Mouse (Mus musculus): ENCODE measurements around the gene Ccdc122. TPM values are rescaled to one million over a fixed set of nuclear protein-coding genes. Genes with fewer than 3 reads are reported as not detected.
"Not testable (repeated sequence)": the region's sequence is repeated elsewhere in the genome, so short reads cannot be mapped to it uniquely, and the experiment has no call there.

Gene Ccdc122
- 1.5 and 1.7 TPM in 2 replicates for polyA plus RNA-seq (2014; fragmentation: Nextera tagmentation; extraction: Ambion mirVana)

DNA sequence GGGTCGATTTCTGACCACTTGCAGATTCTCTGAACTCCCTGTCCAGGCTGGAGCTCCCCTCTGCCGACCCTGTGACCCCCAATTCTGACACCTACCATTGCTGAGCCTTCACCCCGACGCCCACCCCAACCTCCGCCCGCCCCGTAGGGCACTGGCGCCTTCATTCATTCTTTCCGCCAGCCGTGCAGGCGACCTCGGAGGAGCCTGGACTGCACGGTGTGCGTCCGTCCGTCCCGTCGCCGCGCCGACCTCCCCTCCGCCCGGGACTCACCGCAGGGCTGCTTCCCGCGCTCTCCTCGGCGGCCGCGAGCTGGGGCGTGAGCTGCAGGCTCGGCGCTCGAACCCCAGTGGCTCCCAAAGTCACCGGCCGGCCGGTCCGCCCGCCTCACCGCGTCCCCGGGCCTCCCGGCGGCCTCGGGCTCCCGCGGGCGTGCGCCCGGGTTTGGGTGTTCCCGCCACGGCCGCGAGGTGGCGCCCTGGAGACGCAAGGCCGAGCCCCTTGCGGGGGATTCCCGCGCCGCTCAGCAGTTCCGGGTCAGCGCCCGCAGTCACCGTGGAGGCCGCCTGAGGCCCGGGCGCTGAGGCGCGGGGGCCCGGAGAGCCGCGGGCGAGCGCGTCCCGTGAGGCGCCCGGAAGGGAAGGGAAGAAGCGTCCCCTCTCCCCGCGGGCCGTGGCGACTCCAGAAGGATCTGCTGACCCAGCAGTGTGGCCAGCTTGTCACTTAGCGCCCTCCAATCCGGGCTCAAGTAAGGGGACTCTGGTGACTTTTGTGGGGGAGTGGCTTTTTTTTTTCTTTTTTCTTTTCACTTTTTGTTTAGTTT lies at the start of gene Ccdc122, which contains the start of gene Lacc1:
Ccdc122 (plus strand) TSS at position 547 of the 821 bp plus-strand sequence.
Lacc1 (minus strand) TSS at position 679 of the 821 bp plus-strand sequence.
- peak; percentile 62 for ATAC-seq (ENCODE audit: insufficient number of reproducible peaks, insufficient read depth, low FRiP score, low read depth)
- Histone ChIP-seq H3K27ac (replicated peaks in 1 of 2; ENCODE audit: control insufficient read depth in 1 of 2, insufficient read depth in 1 of 2, low read depth in 2 of 2, low read length in 2 of 2) (0 out of 4 replicates have a peak within 1 kb of the TSS, but pooled peaks of 1 of the 2 experiments have one; percentile 30), H3K9ac (ENCODE audit: low read length) (peak within 1 kb of the TSS; percentile 76), H3K4me1 (ENCODE audit: control insufficient read depth in 2 of 2, insufficient read depth in 2 of 2, low read length in 2 of 2) (peaks cover 7 to 16% of the 10 kb centered on the region in 2 experiments), H3K9me3 (ENCODE audit: control insufficient read depth, low read length) (no peaks in the 10 kb centered on the region), H3K4me3 (ENCODE audit: control insufficient read depth in 1 of 2, insufficient read depth in 1 of 2, low read depth in 1 of 2, low read length in 2 of 2) (peak within 1 kb of the TSS; percentile 61 to 89), H3K4me2 (ENCODE audit: low read length) (peak within 1 kb of the TSS; percentile 79), H3K36me3 (ENCODE audit: control insufficient read depth, insufficient read depth, low read length) (no peaks in the 10 kb centered on the region), H3K27me3 (ENCODE audit: control insufficient read depth, insufficient read depth, low read length) (no peaks in the 10 kb centered on the region)
- under 1% methylated on average over 77 of the region's 86 CpGs for WGBS

GRCm38 (mm10) chr14:76990351-76990750 lies 46.2 kb upstream of the Ccdc122 start:
- H3K4me3 ChIP-seq (ENCODE audit: control insufficient read depth in 1 of 2, insufficient read depth in 1 of 2, low read depth in 1 of 2, low read length in 2 of 2); H3K4me1 ChIP-seq (ENCODE audit: control insufficient read depth in 2 of 2, insufficient read depth in 2 of 2, low read length in 2 of 2); ATAC-seq (ENCODE audit: insufficient number of reproducible peaks, insufficient read depth, low FRiP score, low read depth); H3K27me3 ChIP-seq (ENCODE audit: control insufficient read depth, insufficient read depth, low read length); H3K9ac ChIP-seq (ENCODE audit: low read length); H3K36me3 ChIP-seq (ENCODE audit: control insufficient read depth, insufficient read depth, low read length); H3K27ac ChIP-seq (replicated peaks in 1 of 2; ENCODE audit: control insufficient read depth in 1 of 2, insufficient read depth in 1 of 2, low read depth in 2 of 2, low read length in 2 of 2); H3K9me3 ChIP-seq (ENCODE audit: control insufficient read depth, low read length); H3K4me2 ChIP-seq (ENCODE audit: low read length): not testable (repeated sequence)
- 75% methylated on average over 2 of the region's 2 CpGs for WGBS

GRCm38 (mm10) chr14:77004740-77005139 lies 31.8 kb upstream of the Ccdc122 start:
- 0 out of 2 replicates have a peak, but pooled peaks cover 4% of the 10 kb centered on the region for H3K9me3 ChIP-seq (ENCODE audit: control insufficient read depth, low read length)
- H3K27ac ChIP-seq (replicated peaks in 1 of 2; ENCODE audit: control insufficient read depth in 1 of 2, insufficient read depth in 1 of 2, low read depth in 2 of 2, low read length in 2 of 2): no peak overlapping the region
- no peak overlapping the region for H3K4me3 ChIP-seq (ENCODE audit: control insufficient read depth in 1 of 2, insufficient read depth in 1 of 2, low read depth in 1 of 2, low read length in 2 of 2)
- no peak overlapping the region for H3K9ac ChIP-seq (ENCODE audit: low read length)
- no peak for ATAC-seq (ENCODE audit: insufficient number of reproducible peaks, insufficient read depth, low FRiP score, low read depth)
- H3K36me3 ChIP-seq (ENCODE audit: control insufficient read depth, insufficient read depth, low read length): no peaks in the 10 kb centered on the region
- no peaks in the 10 kb centered on the region for H3K27me3 ChIP-seq (ENCODE audit: control insufficient read depth, insufficient read depth, low read length)
- peaks cover 0 to 2% of the 10 kb centered on the region in 2 experiments; a peak in 2 of 4 replicates for H3K4me1 ChIP-seq (ENCODE audit: control insufficient read depth in 2 of 2, insufficient read depth in 2 of 2, low read length in 2 of 2)
- no peak overlapping the region for H3K4me2 ChIP-seq (ENCODE audit: low read length)
- 57% methylated on average over 8 of the region's 8 CpGs for WGBS

- H3K36me3 ChIP-seq (ENCODE audit: control insufficient read depth, insufficient read depth, low read length): no peaks in the 10 kb centered on the region
- H3K9me3 ChIP-seq (ENCODE audit: control insufficient read depth, low read length): 0 out of 2 replicates have a peak, but pooled peaks cover 4% of the 10 kb centered on the region
- no peaks in the 10 kb centered on the region for H3K27me3 ChIP-seq (ENCODE audit: control insufficient read depth, insufficient read depth, low read length)
- 86% methylated on average over 5 of the region's 5 CpGs for WGBS
- H3K4me2 ChIP-seq (ENCODE audit: low read length): no peak overlapping the region
- H3K9ac ChIP-seq (ENCODE audit: low read length): no peak overlapping the region
- ATAC-seq (ENCODE audit: insufficient number of reproducible peaks, insufficient read depth, low FRiP score, low read depth): no peak
- H3K27ac ChIP-seq (replicated peaks in 1 of 2; ENCODE audit: control insufficient read depth in 1 of 2, insufficient read depth in 1 of 2, low read depth in 2 of 2, low read length in 2 of 2): no peak overlapping the region
- H3K4me1 ChIP-seq (ENCODE audit: control insufficient read depth in 2 of 2, insufficient read depth in 2 of 2, low read length in 2 of 2): peaks cover 0 to 2% of the 10 kb centered on the region in 2 experiments; a peak in 2 of 4 replicates
- no peak overlapping the region for H3K4me3 ChIP-seq (ENCODE audit: control insufficient read depth in 1 of 2, insufficient read depth in 1 of 2, low read depth in 1 of 2, low read length in 2 of 2)
These were observed 31.0 kb upstream of the Ccdc122 start for GRCm38 (mm10) chr14:77005566-77005965.

- 14% methylated on average over 3 of the region's 3 CpGs for WGBS
- peaks cover 0 to 2% of the 10 kb centered on the region in 2 experiments; a peak in 2 of 4 replicates for H3K4me1 ChIP-seq (ENCODE audit: control insufficient read depth in 2 of 2, insufficient read depth in 2 of 2, low read length in 2 of 2)
- H3K4me3 ChIP-seq (ENCODE audit: control insufficient read depth in 1 of 2, insufficient read depth in 1 of 2, low read depth in 1 of 2, low read length in 2 of 2): no peak overlapping the region
- no peaks in the 10 kb centered on the region for H3K9me3 ChIP-seq (ENCODE audit: control insufficient read depth, low read length)
- H3K4me2 ChIP-seq (ENCODE audit: low read length): no peak overlapping the region
- H3K27ac ChIP-seq (replicated peaks in 1 of 2; ENCODE audit: control insufficient read depth in 1 of 2, insufficient read depth in 1 of 2, low read depth in 2 of 2, low read length in 2 of 2): no peak overlapping the region
- no peaks in the 10 kb centered on the region for H3K27me3 ChIP-seq (ENCODE audit: control insufficient read depth, insufficient read depth, low read length)
- H3K9ac ChIP-seq (ENCODE audit: low read length): no peak overlapping the region
- no peaks in the 10 kb centered on the region for H3K36me3 ChIP-seq (ENCODE audit: control insufficient read depth, insufficient read depth, low read length)
- no peak for ATAC-seq (ENCODE audit: insufficient number of reproducible peaks, insufficient read depth, low FRiP score, low read depth)
These were observed 28.3 kb upstream of the Ccdc122 start for GRCm38 (mm10) chr14:77008238-77008637.

DNA sequence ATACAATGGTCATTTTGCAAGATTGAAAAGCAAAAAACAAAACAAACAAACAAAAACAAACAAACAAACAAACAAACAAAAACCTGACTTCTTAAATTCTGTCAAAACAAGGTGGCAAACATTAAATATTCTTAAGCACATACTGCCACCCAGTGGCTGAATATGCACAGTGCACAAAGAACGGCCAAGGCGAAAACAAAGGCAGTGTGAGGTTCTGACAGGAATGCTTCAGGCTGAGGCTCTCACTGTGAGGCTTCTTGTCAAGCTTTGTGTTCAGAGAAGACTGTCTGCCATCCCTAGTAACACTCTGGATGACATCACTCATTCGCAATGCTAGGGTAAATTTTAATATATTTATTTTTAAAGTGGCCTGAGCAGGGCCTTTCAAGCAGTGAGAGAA lies 24.8 kb upstream of the Ccdc122 start:
- Histone ChIP-seq H3K4me3 (ENCODE audit: control insufficient read depth in 1 of 2, insufficient read depth in 1 of 2, low read depth in 1 of 2, low read length in 2 of 2) (no peak overlapping the region), H3K9me3 (ENCODE audit: control insufficient read depth, low read length) (no peaks in the 10 kb centered on the region), H3K27me3 (ENCODE audit: control insufficient read depth, insufficient read depth, low read length) (no peaks in the 10 kb centered on the region), H3K4me2 (ENCODE audit: low read length) (no peak overlapping the region), H3K27ac (replicated peaks in 1 of 2; ENCODE audit: control insufficient read depth in 1 of 2, insufficient read depth in 1 of 2, low read depth in 2 of 2, low read length in 2 of 2) (no peak overlapping the region), H3K4me1 (ENCODE audit: control insufficient read depth in 2 of 2, insufficient read depth in 2 of 2, low read length in 2 of 2) (peaks cover 2% of the 10 kb centered on the region in 2 experiments; a peak in 2 of 4 replicates), H3K9ac (ENCODE audit: low read length) (no peak overlapping the region), H3K36me3 (ENCODE audit: control insufficient read depth, insufficient read depth, low read length) (no peaks in the 10 kb centered on the region)
- WGBS: 4% methylated on average over 3 of the region's 3 CpGs
- ATAC-seq (ENCODE audit: insufficient number of reproducible peaks, insufficient read depth, low FRiP score, low read depth): no peak

GRCm38 (mm10) chr14:77016783-77017182 lies 19.8 kb upstream of the Ccdc122 start:
- H3K4me3 ChIP-seq (ENCODE audit: control insufficient read depth in 1 of 2, insufficient read depth in 1 of 2, low read depth in 1 of 2, low read length in 2 of 2); H3K9ac ChIP-seq (ENCODE audit: low read length): not testable (repeated sequence)

More at GRCm38 (mm10) chr14:77016783-77017182, 19.8 kb upstream of the Ccdc122 start:
- not testable (repeated sequence) for H3K27ac ChIP-seq (replicated peaks in 1 of 2; ENCODE audit: control insufficient read depth in 1 of 2, insufficient read depth in 1 of 2, low read depth in 2 of 2, low read length in 2 of 2); H3K27me3 ChIP-seq (ENCODE audit: control insufficient read depth, insufficient read depth, low read length); H3K9me3 ChIP-seq (ENCODE audit: control insufficient read depth, low read length); ATAC-seq (ENCODE audit: insufficient number of reproducible peaks, insufficient read depth, low FRiP score, low read depth); H3K36me3 ChIP-seq (ENCODE audit: control insufficient read depth, insufficient read depth, low read length); H3K4me1 ChIP-seq (ENCODE audit: control insufficient read depth in 2 of 2, insufficient read depth in 2 of 2, low read length in 2 of 2)
- H3K4me2 ChIP-seq (ENCODE audit: low read length): peak overlapping the region; percentile 41
- 34% methylated on average over 12 of the region's 12 CpGs for WGBS

Measured in heart, embryonic 14.5 days (tissue).